Mouse (Mus musculus) gonadal fat pad, adult 2 months (tissue): ENCODE data around the gene Sash3. TPM values are rescaled to one million over a fixed set of nuclear protein-coding genes. Genes with fewer than 3 reads are reported as not detected.

ENCODE experiments used
- DNase-seq: peaks from one replicate; pipeline ENCODE4 v3.0.0-alpha.2; 2012; ENCODE audit warnings: low read depth
- polyA plus RNA-seq: library from polyadenylated mRNA; depleted of rRNA; stranded (reverse); fragments of >200 nt; gene quantifications from 2 replicates; pipeline ENCODE4 v1.2.3, GENCODE M21; 2012

The Sash3 gene
- polyA plus RNA-seq, 1 experiment = 5.1 TPM

DNA sequence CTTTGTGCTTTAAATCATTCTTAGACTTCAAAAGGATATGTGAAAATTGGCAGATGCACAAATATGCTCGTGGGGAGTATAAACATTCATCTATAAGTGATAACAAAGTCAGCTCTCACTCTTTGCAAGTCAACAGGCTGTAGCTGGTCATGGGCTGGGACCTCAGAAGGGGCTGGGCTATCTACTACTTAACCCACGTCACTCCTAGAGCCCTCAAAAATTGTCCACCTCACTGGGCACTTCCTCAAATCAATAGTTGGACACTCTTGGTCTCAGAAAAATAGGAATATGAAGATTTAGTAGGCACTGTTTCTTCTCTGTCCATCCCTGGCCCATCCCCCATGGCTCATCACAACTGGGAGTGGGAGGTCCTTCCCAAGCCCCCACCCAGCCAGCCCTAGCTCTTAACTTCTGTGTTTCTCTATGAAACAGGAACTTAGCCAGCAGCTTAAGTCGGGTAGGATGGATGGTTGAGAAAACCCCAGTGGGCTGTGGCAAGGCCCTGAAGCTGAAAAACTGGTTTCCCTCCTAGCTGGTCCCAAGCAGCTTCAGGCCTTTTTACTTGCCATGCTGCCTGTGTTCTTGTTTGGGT lies 5.9 kb upstream of the Sash3 start:
- no peak for DNase-seq

DNA sequence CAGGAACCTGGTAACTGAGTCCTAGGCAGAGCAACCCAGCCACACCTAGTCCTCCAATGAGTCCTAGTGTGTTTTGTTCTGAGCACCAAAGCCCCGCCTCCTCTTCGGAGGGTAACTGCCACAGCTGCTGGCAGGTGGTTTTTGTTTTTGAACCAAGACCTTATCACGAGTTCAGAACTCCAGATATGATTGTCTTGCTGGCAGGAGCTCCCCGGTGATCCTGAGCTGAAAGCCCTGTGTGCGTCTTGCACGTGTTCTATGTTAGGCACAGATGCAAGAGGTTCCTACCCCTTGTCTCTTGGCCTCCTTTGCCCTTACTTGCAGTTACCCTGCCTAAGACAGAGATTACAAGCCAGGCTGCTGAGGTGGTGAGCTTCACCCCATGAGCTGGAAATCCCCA lies 4.8 kb upstream of the Sash3 start:
- DNase-seq = no peak

DNA sequence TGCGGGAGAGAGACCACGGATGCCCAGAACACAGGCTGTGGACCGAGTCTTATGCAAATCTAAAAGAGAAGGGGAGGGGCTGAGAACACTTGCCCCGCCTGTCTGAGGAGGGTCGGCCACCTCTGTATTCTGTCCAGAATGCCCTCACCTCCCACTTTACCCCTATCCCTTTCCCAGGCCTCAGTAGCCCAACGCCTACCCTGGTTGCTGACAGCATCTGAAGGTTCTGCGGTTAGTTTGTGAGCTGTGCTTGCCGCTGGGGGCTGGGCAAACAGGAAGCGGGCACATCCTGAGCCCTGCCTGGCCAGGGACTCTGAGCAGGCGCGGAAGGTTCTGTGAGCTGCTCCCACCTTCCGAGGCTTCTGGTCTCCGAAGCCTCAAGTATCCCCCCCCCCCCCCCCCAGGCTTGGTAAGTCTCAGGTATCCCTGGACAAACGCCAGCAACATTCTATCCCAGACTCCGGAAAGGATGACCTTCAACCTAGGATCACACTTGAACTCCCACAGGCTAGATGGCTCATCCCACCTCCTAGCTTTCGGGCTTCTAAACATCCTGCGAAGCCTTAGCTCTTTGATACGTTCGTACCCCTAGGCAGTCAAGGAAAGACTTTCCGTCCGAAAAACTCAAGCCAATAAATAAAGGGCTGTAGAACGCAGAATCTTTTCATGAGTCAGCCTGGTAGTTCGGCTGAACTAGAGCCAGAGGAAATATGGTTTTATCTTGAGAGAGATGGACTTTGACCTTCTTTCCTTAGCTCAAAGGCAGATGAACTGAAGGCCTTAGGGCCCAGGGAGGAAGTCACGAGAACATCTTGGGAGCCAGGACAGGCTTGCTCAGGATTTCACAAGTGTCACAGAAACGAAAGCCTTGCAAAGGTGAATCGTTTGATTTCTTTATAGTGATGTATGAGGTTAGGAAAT lies 2.6 kb upstream of the Sash3 start:
- DNase-seq = no peak

DNA sequence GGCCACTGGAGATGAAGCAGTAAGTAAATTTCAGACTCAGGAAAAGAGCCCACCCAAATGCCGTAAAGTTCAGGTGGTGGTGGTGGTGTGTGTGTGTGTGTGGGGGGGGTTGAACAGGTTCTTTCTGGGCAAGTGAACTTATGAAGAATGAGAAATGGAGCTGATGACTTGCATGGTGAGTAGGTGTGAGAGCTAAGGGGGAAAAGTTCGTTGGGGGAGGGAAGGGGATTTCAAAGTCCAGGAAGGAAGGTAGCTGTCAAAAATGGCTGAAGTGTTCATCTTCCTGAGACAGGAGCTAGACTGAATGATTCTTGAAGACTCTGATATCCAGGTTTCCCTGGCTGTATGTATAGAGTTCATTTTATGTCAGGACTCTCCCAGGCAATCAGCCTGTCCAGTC lies 990 bp downstream of the Sash3 start:
- no peak for DNase-seq

DNA sequence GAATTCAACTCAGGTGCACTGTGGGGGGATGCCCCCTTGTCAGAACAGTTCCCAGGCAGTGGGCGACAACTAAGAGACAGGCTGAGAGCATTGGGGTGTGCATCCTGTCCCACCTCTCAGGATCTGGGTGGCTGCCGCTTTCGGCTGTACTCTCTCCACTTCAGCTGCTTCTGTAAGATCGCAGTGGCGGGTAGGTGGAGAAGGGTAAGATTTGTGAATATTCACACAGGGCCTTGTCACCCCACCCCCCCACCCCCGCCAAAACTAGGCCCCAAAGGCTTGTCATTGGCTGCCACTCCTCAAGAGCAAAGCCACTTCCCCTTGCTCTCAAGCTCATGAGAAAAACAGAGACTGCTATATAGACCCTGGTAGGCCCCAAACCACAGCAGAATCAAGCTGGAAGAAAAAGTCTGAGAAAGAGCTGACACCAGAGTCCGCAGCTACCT lies 1.5 kb downstream of the Sash3 start:
- DNase-seq = no peak

DNA sequence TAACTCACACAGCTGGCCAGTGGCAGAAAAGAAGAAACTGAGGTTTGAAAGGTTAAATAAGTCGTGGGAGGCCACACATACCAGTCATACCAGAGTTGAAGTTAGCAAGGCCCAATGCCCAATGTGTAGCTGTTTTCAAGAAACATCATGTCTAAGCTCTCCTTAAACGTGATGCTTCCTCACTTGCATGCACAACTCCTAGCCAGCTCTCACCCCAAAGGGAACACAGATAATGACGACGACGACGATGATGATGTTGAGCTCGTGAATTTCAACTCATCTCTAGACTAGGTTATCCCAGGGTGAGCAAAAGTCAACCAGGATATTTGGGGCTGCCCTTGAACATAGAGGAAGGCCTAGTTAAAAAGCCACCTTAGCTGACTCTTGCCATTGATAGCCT lies 5.9 kb downstream of the Sash3 start:
- DNase-seq = no peak

DNA sequence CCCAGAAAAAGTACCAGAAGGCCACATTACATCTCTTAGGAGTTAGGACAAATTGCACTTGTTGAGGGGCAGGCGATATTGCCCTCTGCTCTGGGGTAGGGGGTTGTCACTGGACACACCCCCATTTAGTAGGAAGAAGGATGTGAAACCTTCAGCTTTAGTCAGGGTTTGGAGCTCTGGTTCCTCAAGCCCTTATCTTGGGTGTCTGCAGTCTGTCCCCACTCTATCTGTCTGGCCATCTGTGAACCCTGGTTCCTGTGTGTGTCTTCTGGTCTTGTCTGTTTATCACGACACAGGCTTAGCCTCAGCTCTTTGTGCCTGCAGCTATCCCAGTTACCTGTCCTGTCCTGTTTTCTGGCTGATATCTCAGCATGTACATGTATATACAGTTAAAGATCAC lies 7.2 kb downstream of the Sash3 start:
- DNase-seq = no peak

DNA sequence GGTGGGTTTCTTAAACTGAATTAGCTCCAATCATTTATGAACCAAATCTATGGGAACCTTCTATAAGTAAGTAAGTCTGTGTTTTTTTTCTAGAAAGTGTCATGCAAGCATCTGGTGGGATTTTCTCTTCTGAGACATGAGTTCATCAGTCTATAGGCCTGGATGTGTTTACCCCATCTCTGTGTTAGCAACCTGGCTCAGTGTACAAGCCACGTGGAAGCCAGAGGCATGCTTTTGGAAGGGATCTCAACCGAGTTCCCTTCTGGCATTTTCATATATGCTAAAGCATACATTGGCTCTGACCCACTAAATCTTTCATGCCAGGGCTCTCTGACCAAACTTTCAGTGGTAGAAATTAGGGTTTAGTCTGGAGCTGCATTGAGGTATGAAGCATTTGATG lies 7.7 kb downstream of the Sash3 start:
- no peak for DNase-seq

DNA sequence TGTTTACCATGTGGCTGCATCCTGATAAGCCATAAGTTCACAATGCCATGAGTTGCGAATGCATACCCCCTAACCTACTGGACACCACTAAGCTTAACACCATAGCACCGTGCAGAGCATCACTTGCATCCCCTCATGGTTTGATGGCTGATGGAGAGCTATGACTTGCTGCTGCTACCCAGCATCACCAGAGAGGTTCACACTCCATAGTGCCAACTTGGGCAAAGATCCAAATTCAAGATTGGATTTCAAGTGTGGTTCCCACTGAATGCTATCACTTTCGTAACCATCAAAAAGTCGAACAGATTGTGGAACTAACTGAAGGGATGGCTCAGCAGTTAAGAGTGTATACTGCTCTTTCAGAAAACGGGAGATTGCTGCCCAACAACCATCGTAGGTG lies 9.3 kb downstream of the Sash3 start:
- no peak for DNase-seq

DNA sequence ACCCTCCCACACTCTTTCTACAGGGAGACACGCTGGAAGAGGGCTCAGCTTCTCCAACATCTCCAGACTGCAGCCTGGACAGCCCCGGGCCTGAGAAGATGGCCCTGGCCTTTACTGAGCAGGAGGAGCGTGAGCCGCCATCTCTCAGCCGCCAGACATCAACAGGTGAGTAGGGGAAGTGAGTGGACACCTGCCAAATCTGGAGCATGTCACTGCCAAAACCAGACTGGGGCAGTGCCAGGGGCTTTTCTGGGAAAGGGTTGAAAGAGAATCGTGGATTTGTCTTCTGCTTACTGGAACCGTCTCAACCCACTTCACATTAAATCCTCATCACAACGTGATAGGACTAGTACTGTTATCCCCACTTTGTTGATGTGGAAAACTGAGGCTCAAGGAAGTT lies 11.2 kb downstream of the Sash3 start:
- DNase-seq = no peak

DNA sequence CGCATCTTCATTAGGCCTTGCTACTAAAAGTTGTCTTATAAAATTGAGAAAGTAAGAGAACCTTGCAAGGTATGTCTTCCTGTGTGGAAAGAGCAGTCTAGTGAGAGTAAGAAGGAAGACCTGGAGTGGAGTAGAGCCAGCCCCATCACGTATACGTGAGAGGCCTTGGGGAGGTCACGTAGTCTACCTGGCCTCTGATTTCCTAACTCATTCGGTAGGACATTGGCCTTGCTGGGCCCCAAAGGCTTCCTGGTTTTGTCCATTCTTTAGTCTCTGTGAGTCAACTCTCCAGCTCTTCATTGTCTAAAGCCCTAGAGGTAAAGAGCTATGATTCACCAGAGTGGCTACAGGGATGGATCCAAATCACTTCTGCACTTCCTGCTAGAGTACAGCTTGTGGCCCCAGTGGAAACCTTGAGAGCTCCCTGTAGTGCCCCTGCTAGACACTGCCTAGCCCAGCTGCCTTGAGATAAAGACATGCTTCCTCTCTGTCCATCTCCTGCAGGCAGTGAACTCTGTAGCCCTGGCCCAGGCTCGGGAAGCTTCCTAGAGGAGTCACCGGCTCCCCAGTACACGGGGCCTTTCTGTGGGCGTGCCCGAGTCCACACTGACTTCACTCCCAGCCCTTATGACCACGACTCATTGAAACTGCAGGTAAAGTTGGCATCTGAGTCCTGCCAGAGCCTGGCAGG lies 12.1 kb downstream of the Sash3 start:
- no peak for DNase-seq

DNA sequence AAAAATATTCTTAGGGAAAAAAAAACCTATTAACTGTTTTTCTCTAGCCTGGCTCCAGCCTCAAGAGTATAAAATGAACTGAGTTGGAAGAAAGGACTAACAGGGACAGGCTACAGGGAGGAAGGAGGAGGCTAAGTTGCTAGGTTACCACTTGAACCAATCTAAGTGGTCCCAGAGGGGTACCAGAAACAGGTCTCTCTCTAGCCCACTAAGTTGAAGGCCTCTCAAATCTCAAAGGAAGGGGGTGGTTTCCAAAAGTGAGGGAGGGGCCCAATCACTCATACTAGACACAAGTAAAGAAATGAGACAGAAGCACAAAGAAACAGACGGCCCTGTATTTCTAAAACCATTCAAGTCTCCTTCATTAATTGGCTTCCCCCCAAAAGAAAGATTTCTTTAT lies 23.7 kb downstream of the Sash3 start:
- DNase-seq = no peak

DNA sequence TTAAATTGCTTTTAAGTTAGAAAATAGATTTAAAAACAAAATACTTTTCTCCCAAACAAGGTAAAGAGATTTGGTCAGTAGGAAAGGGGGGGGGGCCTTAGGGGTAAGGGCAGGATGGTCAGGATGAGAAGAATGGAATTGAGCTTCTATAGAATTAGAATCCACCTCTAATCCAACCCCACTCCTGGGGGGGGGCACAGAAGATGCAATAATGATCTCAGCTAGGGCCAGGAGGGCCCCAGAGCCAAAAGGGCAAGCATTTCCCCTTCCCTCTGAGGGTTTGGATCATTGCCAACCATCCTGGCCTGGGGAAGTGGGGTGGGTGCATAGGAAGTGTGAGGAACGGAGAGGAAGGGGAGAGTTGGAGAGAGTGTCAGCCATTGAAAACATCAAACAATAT lies 24.1 kb downstream of the Sash3 start:
- no peak for DNase-seq

DNA sequence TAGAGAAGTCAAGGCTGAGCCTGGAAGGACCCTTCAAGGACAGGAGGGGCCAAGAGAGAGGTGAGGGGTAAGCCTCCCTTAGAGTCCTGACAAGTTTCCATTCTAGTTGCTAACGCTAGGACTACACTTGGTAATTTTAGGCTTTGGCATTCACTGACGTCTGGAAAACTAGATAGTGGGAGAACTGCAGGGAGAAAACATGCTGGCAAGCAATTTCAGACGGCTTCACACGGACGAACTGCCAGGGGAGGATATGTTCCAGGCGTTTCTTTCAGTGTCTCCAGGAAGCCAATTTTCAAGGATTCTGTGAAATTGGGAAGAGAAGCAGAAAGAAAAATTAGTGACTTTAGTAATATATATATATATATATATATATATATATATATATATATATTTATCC lies 35.6 kb downstream of the Sash3 start:
- DNase-seq = no peak

DNA sequence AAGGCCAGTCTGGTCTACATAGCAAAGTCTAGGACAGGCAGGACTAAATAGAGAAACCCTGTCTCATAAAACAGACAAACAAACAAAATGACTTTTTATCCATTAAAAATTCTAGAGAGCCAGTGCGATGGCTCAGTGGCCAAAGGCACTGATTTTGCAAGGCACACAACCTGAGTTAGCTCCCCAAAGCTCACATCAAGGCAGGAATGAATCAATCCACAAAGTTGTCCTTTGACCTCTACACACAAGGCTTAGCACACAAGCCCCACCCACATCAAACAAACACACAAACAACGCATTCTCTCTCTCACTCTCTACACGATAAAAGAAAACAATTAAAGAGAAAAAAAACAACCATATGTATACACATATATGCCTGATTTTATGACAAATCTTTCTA lies 38.5 kb downstream of the Sash3 start:
- DNase-seq = no peak

DNA sequence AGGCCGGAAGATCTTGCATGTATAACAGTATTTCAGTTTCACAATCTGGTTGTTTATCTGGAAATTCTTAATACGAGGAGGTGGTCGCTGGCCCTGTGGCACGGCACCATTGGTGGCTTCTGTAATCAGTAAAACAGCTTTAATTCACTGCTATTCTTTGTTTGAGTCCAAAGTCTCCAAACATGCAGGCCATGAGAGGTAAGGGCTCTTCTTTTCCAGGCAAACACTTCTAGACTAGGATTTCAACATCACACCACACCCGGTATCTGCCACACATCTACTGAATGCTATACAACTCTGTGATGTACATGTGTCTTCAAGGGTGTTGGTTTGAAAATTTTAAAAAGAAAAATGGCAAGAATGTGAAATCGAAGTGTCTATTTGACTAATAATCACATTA lies 45.0 kb downstream of the Sash3 start:
- DNase-seq = no peak

DNA sequence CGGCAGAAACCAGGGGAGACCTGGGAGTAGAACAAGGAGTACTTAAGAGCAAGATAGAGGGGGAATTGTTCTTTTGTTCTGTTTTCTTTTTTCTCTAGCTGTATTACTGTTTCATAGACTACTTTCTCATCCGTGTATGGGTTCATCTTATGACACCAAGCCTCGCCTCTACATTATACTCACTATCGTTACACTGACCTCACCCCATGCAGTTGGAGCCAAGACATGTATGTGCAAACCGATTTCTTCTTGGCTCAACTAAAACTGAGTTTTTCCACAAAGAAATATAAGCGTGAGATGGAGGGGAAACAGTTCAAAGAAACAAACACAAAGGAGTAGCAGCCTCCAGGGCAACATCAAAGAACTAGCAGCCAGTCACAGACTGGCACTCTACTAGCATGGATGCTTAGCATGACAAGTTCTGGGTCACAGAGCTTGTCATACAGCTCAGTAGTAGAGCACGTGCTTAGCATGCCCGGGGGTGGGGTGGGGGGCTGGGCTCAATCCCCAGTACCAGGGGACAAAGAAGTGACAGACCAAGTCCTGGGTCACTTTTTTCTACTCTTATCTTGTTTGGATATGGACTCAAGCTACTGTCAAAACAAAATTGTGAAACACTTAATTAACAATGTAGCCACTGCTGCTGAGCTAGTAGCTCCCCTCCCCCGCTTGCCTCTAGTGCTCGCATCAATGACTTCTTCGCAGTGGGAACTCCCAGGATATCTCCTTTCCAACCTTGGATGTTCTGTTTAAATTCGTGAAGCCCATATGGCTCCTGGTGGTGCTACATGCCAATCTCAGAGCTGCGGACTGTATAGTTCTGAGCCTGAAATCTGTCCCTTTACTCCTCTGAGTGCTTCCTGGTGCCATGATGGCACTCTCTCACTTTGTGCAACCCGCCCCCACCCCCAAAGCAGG lies 47.3 kb downstream of the Sash3 start:
- DNase-seq = no peak

DNA sequence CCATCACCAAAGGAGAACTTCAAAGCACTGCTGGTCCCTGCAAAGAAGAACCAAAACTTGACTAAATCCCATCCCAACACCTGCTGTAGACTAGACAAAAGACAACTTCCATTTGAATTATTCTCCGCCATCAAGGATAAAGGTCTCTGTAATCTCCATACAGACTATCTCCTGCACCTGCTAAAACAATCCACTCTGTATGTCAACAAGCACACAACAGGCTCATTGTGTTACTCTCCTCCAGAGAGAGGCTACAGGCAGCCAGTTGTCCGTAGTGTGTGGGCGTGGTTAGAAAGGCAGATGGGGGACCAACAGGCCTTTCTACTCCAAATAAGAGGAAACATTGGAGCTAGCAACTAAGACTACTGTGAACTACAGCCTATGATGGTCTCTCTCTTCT lies 51.6 kb downstream of the Sash3 start:
- DNase-seq = no peak

DNA sequence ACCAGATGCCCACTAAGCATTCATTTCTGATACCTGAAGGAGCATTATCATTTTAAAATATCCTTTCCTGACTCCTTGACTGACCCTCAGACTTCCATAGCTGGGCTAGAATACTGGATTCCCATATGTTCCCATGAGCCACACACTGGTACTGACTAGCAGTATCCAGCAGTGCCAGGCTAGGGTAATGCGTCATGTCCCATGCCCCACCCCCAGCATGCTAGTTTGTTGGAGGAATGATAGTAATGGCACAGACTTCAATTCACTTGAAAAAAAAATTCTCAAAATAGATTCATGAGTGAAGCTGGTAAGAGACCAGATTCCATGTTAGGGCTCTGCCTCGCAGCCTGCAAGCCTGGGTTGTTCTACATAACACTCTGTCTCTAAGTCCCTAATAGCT lies 52.8 kb downstream of the Sash3 start:
- DNase-seq = no peak

DNA sequence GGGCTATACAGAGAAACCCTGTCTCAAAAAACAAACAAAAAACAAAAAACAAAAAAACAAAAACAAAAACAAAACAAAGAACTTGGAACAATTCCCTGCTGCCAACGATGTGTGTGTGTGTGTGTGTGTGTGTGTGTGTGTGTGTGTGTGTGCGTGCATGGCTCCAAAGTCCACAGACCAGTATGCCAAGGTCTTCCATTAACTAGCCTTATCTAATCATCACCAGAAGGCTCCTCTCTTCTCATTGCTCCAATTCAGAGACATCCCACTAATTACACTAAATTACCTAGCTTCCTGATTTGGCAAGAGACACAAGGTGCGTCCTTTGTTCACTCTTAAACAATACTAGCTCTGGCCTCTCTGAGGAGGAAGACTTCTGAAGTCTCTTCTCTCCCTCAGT lies 54.5 kb downstream of the Sash3 start:
- DNase-seq = no peak

DNA sequence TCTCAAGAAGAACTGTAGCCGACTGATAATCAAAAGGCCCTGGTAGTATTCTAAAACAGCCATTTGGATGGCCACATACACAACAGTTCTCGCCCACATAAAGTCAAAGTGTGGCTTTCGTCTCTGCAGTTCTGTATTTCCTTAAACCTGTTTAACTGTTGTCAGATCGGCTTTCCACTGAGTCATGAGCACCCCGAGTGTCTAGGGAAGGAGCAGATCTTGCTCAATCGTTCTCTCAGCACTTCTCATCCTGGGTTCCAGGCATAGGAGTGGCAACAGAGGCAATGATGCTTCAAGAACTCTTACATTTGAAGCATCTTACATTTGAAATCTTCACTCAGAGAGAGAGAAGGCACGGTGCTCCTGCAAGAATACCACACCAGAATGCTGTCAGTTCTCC lies 55.7 kb downstream of the Sash3 start:
- DNase-seq = no peak

DNA sequence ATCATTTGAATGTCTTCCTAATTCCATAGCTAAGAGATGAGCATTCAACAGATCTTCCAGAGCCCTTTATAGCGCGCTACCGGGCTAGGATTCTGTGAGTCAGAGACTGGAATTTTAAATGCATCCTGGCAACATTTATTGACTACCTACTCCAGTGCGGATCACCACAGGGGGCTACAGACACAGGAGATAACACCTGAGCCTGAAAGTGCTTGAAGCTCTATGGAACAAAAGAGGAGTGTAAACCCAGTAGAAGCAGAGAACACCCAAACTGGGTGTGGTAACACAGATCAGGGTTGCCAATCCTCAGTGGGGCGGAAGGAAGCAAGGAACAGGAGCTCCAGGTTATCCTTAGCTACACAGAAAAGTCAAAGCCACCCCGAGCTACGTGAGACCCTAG lies 56.2 kb downstream of the Sash3 start:
- DNase-seq = no peak
